Mouse (Mus musculus) kidney, postnatal 0 days (tissue): ENCODE measurements around the gene Heatr5a. TPM values are rescaled to one million over a fixed set of nuclear protein-coding genes. Genes with fewer than 3 reads are reported as not detected.

Experiments
- ATAC-seq: fragments of 200-750 bp; cut with Nextera tagmentation; replicated peaks from 2 replicates; pipeline ENCODE4 v1.8.0; 2017; ENCODE audit warnings: low read depth, moderate number of reproducible peaks, moderate TSS enrichment, moderate library complexity; ENCODE audit not compliant: low FRiP score
- DNase-seq: peaks from one replicate; pipeline ENCODE4 v3.0.0-alpha.2; 2016; ENCODE audit warnings: low spot score
- H3K27ac ChIP-seq: fragments of 300-500 bp; sonication (generic); 2 replicates; pipeline ENCODE4 v1.5.1; 2014; ENCODE audit warnings: mild to moderate bottlenecking
- H3K27me3 ChIP-seq: fragments of 300-500 bp; sonication (generic); 2 replicates; pipeline ENCODE4 v1.6.1; 2014; ENCODE audit warnings: low read length, mixed read lengths; ENCODE audit not compliant: insufficient read depth
- H3K36me3 ChIP-seq: fragments of 300-500 bp; sonication (generic); 2 replicates; pipeline ENCODE4 v1.6.1; 2014; ENCODE audit warnings: low read length, mixed read lengths; ENCODE audit not compliant: insufficient read depth
- H3K4me1 ChIP-seq: fragments of 300-500 bp; sonication (generic); replicated peaks from 2 replicates; pipeline ENCODE4 v1.6.1; 2014; ENCODE audit warnings: antibody characterized with exemption, low read length, mixed read lengths; ENCODE audit not compliant: insufficient read depth
- H3K4me2 ChIP-seq: fragments of 300-500 bp; sonication (generic); 2 replicates; pipeline ENCODE4 v1.6.1; 2014; ENCODE audit warnings: mild to moderate bottlenecking, low read length, moderate library complexity, mixed read lengths
- H3K4me3 ChIP-seq: fragments of 300-500 bp; sonication (generic); replicated peaks from 2 replicates; pipeline ENCODE4 v1.5.1; 2014; ENCODE audit warnings: low read depth, low read length
- H3K9ac ChIP-seq: fragments of 300-500 bp; sonication (generic); 2 replicates; pipeline ENCODE4 v1.6.1; 2014; ENCODE audit warnings: low read depth, low read length
- H3K9me3 ChIP-seq: fragments of 300-500 bp; sonication (generic); replicated peaks from 2 replicates; pipeline ENCODE4 v1.6.1; 2016; ENCODE audit warnings: low read length, inconsistent platforms, mixed read lengths
- CTCF ChIP-seq: IDR thresholded peaks from 2 replicates; pipeline ENCODE4 v1.5.1; 2016; ENCODE audit warnings: antibody characterized with exemption, low read depth, mild to moderate bottlenecking, moderate library complexity
- WGBS: fragments of 180-500 bp; shearing (Covaris S2); extraction: QIAGEN DNeasy Blood & Tissue Kit; methylation state at CpG from one replicate; pipeline ENCODE4 v1.1.7; 2014; 5-methylcytosine and 5-hydroxymethylcytosine counted together
- polyA plus RNA-seq: library from polyadenylated mRNA; unstranded; fragments of >200 nt; fragmentation: Nextera tagmentation; extraction: Ambion mirVana; gene quantifications from 2 replicates; pipeline ENCODE4 v1.2.1, GENCODE M21; 2015

Heatr5a gene
- polyA plus RNA-seq, 1 experiment from 2014 or later = 3.7 TPM

GRCm38 (mm10) chr12:51883297-51883805, 87.8 kb downstream of the Heatr5a start:
- WGBS = 89% methylated on average over 9 of the region's 9 CpGs
- no peak overlapping the region for H3K4me3 ChIP-seq
- DNase-seq (no peak), ATAC-seq (no peak)
- H3K27ac ChIP-seq = no peak overlapping the region
- H3K4me1 ChIP-seq = no peaks in the 10 kb centered on the region
- no peak overlapping the region for H3K9ac ChIP-seq
- H3K9me3 ChIP-seq = no peaks in the 10 kb centered on the region
- TF ChIP-seq CTCF = no peak
- peaks cover 19% of the 10 kb centered on the region; the same call in 1 of the 2 replicates for H3K36me3 ChIP-seq
- no peaks in the 10 kb centered on the region for H3K27me3 ChIP-seq
- no peak overlapping the region for H3K4me2 ChIP-seq

DNA sequence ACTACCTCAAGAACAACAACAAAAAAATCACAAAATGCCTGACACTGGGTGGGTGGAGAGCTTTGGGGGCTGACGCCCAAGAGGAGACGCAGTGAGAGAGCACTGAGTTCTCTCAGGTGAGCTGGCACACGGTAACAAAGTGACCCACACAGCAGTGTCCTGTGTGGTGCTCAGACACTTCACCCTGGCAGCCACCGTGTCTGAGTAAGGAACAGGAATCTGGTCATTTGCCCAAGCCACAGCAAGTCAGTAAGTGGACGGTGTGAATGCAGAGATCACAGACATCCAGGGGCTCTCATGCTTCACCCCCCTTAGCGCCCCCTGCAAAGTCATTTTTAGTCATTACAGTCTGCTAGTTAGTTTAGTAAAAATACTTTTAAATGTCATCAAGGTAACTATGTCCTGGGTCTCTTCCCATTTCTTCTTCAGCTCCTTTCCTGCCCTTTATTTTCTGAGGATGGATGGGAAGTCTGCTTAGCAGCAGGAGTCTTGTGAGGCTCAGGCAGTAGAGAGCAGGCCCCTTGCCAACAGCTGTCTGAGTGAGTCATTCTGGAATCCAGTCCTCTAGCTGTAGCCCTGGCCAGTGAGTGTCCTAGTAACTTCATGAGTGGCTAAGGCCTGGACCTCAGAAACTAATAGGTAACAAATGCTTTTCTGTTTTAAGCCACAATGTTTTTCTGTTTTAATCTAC, 88.4 kb downstream of the Heatr5a start:
- DNase-seq (peak; percentile 53), ATAC-seq (no peak)
- H3K36me3 ChIP-seq = peaks cover 14% of the 10 kb centered on the region; the same call in 1 of the 2 replicates
- H3K9me3 ChIP-seq = no peaks in the 10 kb centered on the region
- no peak for TF ChIP-seq CTCF
- H3K4me1 ChIP-seq = no peaks in the 10 kb centered on the region
- no peak overlapping the region for H3K27ac ChIP-seq
- H3K4me3 ChIP-seq = no peak overlapping the region
- no peak overlapping the region for H3K4me2 ChIP-seq
- 87% methylated on average over 6 of the region's 6 CpGs for WGBS
- H3K27me3 ChIP-seq = no peaks in the 10 kb centered on the region
- H3K9ac ChIP-seq = no peak overlapping the region

DNA sequence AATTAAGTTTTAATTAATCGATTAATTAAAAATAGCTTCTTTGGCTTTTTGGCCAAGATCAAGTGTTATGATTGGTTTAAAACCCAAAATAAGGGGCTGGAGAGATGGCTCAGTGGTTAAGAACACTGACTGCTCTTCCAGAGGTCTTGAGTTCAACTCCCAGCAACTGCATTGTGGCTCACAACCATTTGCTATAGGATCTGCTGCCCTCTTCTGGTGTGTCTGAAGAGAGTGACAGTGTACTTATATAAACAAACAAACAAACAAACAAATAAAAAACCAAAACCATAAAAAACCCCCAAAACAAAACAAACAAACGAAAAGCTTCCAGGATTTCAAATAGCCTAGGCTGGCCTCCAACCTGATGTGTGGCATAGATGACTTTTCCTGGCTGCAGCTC, 89.3 kb downstream of the Heatr5a start:
- no peak overlapping the region for H3K4me2 ChIP-seq
- WGBS = 91% methylated on average over 2 of the region's 2 CpGs
- no peak for ATAC-seq
- H3K4me3 ChIP-seq = no peak overlapping the region
- DNase-seq = no peak
- H3K4me1 ChIP-seq = no peaks in the 10 kb centered on the region
- H3K9me3 ChIP-seq = no peaks in the 10 kb centered on the region
- peaks cover 19% of the 10 kb centered on the region; the same call in 1 of the 2 replicates for H3K36me3 ChIP-seq
- H3K9ac ChIP-seq = no peak overlapping the region
- TF ChIP-seq CTCF = peak; percentile 38
- H3K27ac ChIP-seq = no peak overlapping the region
- no peaks in the 10 kb centered on the region for H3K27me3 ChIP-seq

DNA sequence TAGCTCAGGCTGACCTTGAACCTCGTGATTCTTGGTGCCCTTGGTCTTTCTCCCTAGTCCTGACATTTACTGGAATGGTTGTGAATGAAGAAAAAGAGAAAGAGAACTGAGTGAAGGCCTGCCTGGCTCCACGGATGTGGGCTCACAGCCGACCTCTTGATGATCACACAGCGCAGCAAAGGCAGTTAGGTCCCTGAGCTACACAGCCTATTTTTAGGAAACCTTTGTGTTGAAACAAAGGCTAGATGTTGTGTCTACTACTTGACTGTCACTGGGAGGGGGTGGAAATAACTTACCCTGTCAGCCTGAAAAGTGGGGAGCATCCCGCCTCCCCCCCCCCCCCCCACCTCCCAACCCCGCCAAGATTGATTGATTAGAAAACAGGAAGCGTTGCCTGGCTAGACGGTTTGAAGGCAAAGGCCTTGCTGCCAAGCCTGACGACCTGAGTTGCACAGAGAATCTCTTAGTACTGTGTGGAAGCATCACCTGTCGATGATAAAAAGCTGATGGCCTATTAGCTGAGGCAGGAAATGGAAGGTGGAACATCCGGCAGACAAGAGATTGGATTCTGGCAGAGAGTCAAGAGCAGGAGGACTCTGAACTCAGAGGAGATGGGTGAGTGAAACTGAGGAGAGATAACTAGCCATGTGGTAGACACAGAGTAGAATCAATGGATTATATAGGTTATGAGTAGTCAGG, 99.5 kb downstream of the Heatr5a start:
- ATAC-seq (no peak), DNase-seq (no peak)
- no peaks in the 10 kb centered on the region for H3K4me1 ChIP-seq
- 57% methylated on average over 11 of the region's 11 CpGs for WGBS
- no peak overlapping the region for H3K4me3 ChIP-seq
- H3K27ac ChIP-seq = no peak overlapping the region
- no peaks in the 10 kb centered on the region for H3K36me3 ChIP-seq
- H3K9ac ChIP-seq = no peak overlapping the region
- H3K9me3 ChIP-seq = no peaks in the 10 kb centered on the region
- H3K27me3 ChIP-seq = no peaks in the 10 kb centered on the region
- no peak overlapping the region for H3K4me2 ChIP-seq
- TF ChIP-seq CTCF = no peak

GRCm38 (mm10) chr12:51869511-51869910, 101.6 kb downstream of the Heatr5a start:
- WGBS = 59% methylated on average over 3 of the region's 3 CpGs
- Histone ChIP-seq H3K4me1 (0 out of 2 replicates have a peak, but pooled peaks cover 6% of the 10 kb centered on the region), H3K9me3 (no peaks in the 10 kb centered on the region), H3K4me3 (no peak overlapping the region), H3K4me2 (no peak overlapping the region), H3K27ac (no peak overlapping the region), H3K27me3 (no peaks in the 10 kb centered on the region), H3K36me3 (no peaks in the 10 kb centered on the region), H3K9ac (no peak overlapping the region)
- TF ChIP-seq CTCF = no peak
- DNase-seq = no peak
- ATAC-seq = no peak

- no peak for ATAC-seq
- no peak for DNase-seq
- Histone ChIP-seq H3K27me3 (no peaks in the 10 kb centered on the region), H3K4me2 (no peak overlapping the region), H3K4me1 (0 out of 2 replicates have a peak, but pooled peaks cover 8% of the 10 kb centered on the region), H3K27ac (no peak overlapping the region), H3K9ac (no peak overlapping the region), H3K4me3 (no peak overlapping the region), H3K9me3 (no peaks in the 10 kb centered on the region), H3K36me3 (no peaks in the 10 kb centered on the region)
- TF ChIP-seq CTCF = no peak
- WGBS = 84% methylated on average over 8 of the region's 8 CpGs
Measured at GRCm38 (mm10) chr12:51867076-51867475, 104.0 kb downstream of the Heatr5a start.
